Mouse (Mus musculus) forebrain, embryonic 15.5 days (tissue): ENCODE measurements around the gene AI661453. TPM values are rescaled to one million over a fixed set of nuclear protein-coding genes. Genes with fewer than 3 reads are reported as not detected.
"Not testable (repeated sequence)": the region's sequence is repeated elsewhere in the genome, so short reads cannot be mapped to it uniquely, and the experiment has no call there.

Source experiments
- ATAC-seq: fragments of 200-750 bp; cut with Nextera tagmentation; replicated peaks from 2 replicates; pipeline ENCODE4 v1.8.0; 2017; ENCODE audit warnings: mild to moderate bottlenecking, moderate TSS enrichment, moderate library complexity
- H3K27ac ChIP-seq: fragments of 300-500 bp; sonication (generic); replicated peaks from 2 replicates; pipeline ENCODE4 v1.5.1; 2015; ENCODE audit warnings: mild to moderate bottlenecking, inconsistent platforms
- H3K27me3 ChIP-seq: fragments of 300-500 bp; sonication (generic); 2 replicates; pipeline ENCODE4 v1.6.1; 2015; ENCODE audit warnings: inconsistent platforms
- H3K36me3 ChIP-seq: fragments of 300-500 bp; sonication (generic); 2 replicates; pipeline ENCODE4 v1.6.1; 2015; ENCODE audit warnings: mild to moderate bottlenecking, inconsistent platforms
- H3K4me1 ChIP-seq: fragments of 300-500 bp; sonication (generic); 2 replicates; pipeline ENCODE4 v1.6.1; 2015; ENCODE audit warnings: inconsistent platforms
- H3K4me2 ChIP-seq: fragments of 300-500 bp; sonication (generic); replicated peaks from 2 replicates; pipeline ENCODE4 v1.6.1; 2015; ENCODE audit warnings: mild to moderate bottlenecking, inconsistent platforms
- H3K4me3 ChIP-seq: fragments of 300-500 bp; sonication (generic); 2 replicates; pipeline ENCODE4 v1.5.1; 2015; ENCODE audit warnings: mild to moderate bottlenecking, inconsistent platforms
- H3K9ac ChIP-seq: fragments of 300-500 bp; sonication (generic); replicated peaks from 2 replicates; pipeline ENCODE4 v1.6.1; 2015; ENCODE audit warnings: mild to moderate bottlenecking, inconsistent platforms
- H3K9me3 ChIP-seq: fragments of 300-500 bp; sonication (generic); 2 replicates; pipeline ENCODE4 v1.6.1; 2016; ENCODE audit warnings: inconsistent platforms
- WGBS: fragments of 180-500 bp; shearing (Covaris S2); methylation state at CpG from one replicate; pipeline ENCODE4 v1.1.7; 2015; ENCODE audit warnings: mixed read lengths; 5-methylcytosine and 5-hydroxymethylcytosine counted together
- polyA plus RNA-seq: library from polyadenylated mRNA; unstranded; fragments of >200 nt; fragmentation: Nextera tagmentation; extraction: Ambion mirVana; gene quantifications from 2 replicates; pipeline ENCODE4 v1.2.1, GENCODE M21; 2015

Gene AI661453
- 0.19 and 0.20 TPM in 2 replicates for polyA plus RNA-seq

GRCm38 (mm10) chr17:47436156-47436906, at the start of gene AI661453:
AI661453 (plus strand) TSS chr17:47436615.
- H3K4me2 ChIP-seq: peak within 1 kb of the TSS; percentile 60
- H3K4me1 ChIP-seq: peaks cover 15% of the 10 kb centered on the region
- peak within 1 kb of the TSS; percentile 36 for H3K4me3 ChIP-seq
- no peaks in the 10 kb centered on the region for H3K9me3 ChIP-seq
- WGBS: 2% methylated on average over 45 of the region's 45 CpGs
- no peak within 1 kb of the TSS for H3K27ac ChIP-seq
- peaks cover 43% of the 10 kb centered on the region for H3K27me3 ChIP-seq
- ATAC-seq: 0 out of 2 replicates have a peak, but pooled peaks have one; percentile 23
- H3K9ac ChIP-seq: no peak within 1 kb of the TSS; the same call in 1 of the 2 replicates
- H3K36me3 ChIP-seq: no peaks in the 10 kb centered on the region

DNA sequence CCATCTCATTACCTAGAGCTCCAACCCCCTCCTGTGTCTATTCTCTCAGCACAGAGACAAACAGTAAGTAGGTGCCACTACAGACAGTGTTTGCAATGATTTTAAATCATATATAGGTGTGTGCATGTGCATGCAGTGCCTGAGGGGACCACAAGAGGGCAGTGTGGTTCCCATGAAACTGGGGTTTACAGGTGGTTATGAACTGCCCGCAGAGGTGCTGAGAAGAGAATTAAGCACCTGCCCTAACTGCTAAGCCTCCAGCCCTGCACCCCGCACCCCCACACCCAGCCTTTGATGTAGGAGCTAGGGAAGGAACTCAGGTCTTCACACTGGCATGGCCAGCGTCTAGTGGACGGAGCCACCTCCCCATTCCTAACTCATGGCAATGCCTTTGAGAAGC, 49.8 kb upstream of the AI661453 start:
- ATAC-seq: no peak

GRCm38 (mm10) chr17:47394223-47394869, 42.1 kb upstream of the AI661453 start:
- H3K9ac ChIP-seq: no peak overlapping the region
- no peak for ATAC-seq
- peaks cover 30% of the 10 kb centered on the region for H3K27me3 ChIP-seq
- peaks cover 3% of the 10 kb centered on the region for H3K4me1 ChIP-seq
- H3K27ac ChIP-seq: no peak overlapping the region
- no peak overlapping the region for H3K4me3 ChIP-seq
- no peaks in the 10 kb centered on the region for H3K9me3 ChIP-seq
- H3K36me3 ChIP-seq: no peaks in the 10 kb centered on the region
- no peak overlapping the region for H3K4me2 ChIP-seq
- WGBS: 23% methylated on average over 24 of the region's 24 CpGs

More for the DNA sequence above, 49.8 kb upstream of the AI661453 start:
- WGBS: 58% methylated on average over 4 of the region's 4 CpGs
- Histone ChIP-seq H3K27me3 (no peaks in the 10 kb centered on the region), H3K4me3 (no peak overlapping the region), H3K4me2 (no peak overlapping the region), H3K36me3 (no peaks in the 10 kb centered on the region), H3K4me1 (no peaks in the 10 kb centered on the region), H3K9ac (no peak overlapping the region), H3K27ac (no peak overlapping the region), H3K9me3 (no peaks in the 10 kb centered on the region)

DNA sequence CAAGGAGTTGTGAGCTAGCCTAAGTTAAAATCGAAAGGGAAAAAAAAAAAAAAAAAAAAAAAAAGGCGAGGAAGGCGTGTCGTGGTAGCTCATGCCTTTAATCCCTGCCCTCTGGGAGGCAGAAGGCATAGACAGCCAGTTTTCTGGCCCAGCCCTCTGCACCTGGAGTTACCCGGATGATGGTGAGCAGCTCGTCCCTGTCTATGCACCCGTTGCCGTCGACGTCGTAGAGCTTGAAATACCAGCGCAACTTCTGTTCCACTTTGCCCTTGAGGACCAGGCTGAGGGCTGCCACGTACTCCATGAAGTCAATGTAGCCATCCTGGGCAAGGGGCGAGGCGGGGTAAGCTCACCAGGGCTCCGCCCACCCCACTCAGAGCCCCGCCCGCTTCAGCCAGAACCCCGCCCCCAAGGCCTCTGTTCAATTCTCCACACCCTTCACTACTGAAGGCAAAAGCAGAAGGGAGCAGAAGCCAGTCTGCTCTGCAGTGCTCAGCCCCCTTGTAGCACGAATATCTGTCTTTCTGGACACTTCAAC, 41.0 kb upstream of the AI661453 start:
- Histone ChIP-seq H3K4me2 (peak overlapping the region; percentile 30), H3K9ac (no peak overlapping the region; the same call in 1 of the 2 replicates), H3K9me3 (no peaks in the 10 kb centered on the region), H3K4me1 (peaks cover 3% of the 10 kb centered on the region), H3K27me3 (peaks cover 30% of the 10 kb centered on the region), H3K36me3 (no peaks in the 10 kb centered on the region), H3K4me3 (peak overlapping the region; percentile 17; the same call in 1 of the 2 replicates), H3K27ac (no peak overlapping the region)
- 0 out of 2 replicates have a peak, but pooled peaks have one; percentile 29 for ATAC-seq
- 6% methylated on average over 19 of the region's 20 CpGs for WGBS

GRCm38 (mm10) chr17:47399091-47399490, 37.3 kb upstream of the AI661453 start:
- peaks cover 3% of the 10 kb centered on the region for H3K4me1 ChIP-seq
- H3K4me2 ChIP-seq: no peak overlapping the region
- no peak overlapping the region for H3K4me3 ChIP-seq
- ATAC-seq: no peak
- H3K27me3 ChIP-seq: peaks cover 36% of the 10 kb centered on the region
- H3K36me3 ChIP-seq: no peaks in the 10 kb centered on the region
- H3K9ac ChIP-seq: no peak overlapping the region
- no peak overlapping the region for H3K27ac ChIP-seq
- WGBS: 88% methylated on average over 8 of the region's 8 CpGs
- H3K9me3 ChIP-seq: no peaks in the 10 kb centered on the region

- WGBS: 8% methylated on average over 10 of the region's 10 CpGs
- Histone ChIP-seq H3K4me3 (no peak within 1 kb of the TSS), H3K36me3 (no peaks in the 10 kb centered on the region), H3K9me3 (no peaks in the 10 kb centered on the region), H3K4me2 (no peak within 1 kb of the TSS), H3K27me3 (peaks cover 27% of the 10 kb centered on the region), H3K9ac (no peak within 1 kb of the TSS), H3K27ac (no peak within 1 kb of the TSS), H3K4me1 (no peaks in the 10 kb centered on the region; the same call in 1 of the 2 replicates)
- ATAC-seq: no peak
Measured at GRCm38 (mm10) chr17:47400451-47400850, 36.0 kb upstream of the AI661453 start, which contains the start of gene Guca1a. Guca1a (minus strand) TSS chr17:47400584.

GRCm38 (mm10) chr17:47407717-47408557, 28.5 kb upstream of the AI661453 start:
- 64% methylated on average over 10 of the region's 10 CpGs for WGBS
- Histone ChIP-seq H3K4me2 (no peak overlapping the region), H3K27ac (no peak overlapping the region), H3K4me3 (no peak overlapping the region), H3K9ac (no peak overlapping the region), H3K9me3 (no peaks in the 10 kb centered on the region), H3K27me3 (peaks cover 34% of the 10 kb centered on the region), H3K36me3 (no peaks in the 10 kb centered on the region), H3K4me1 (peaks cover 5% of the 10 kb centered on the region; the same call in 1 of the 2 replicates)
- ATAC-seq: no peak

GRCm38 (mm10) chr17:47408558-47408898, 27.9 kb upstream of the AI661453 start:
- no peaks in the 10 kb centered on the region for H3K36me3 ChIP-seq
- no peak overlapping the region for H3K9ac ChIP-seq
- H3K9me3 ChIP-seq: no peaks in the 10 kb centered on the region
- ATAC-seq: no peak
- peaks cover 38% of the 10 kb centered on the region for H3K27me3 ChIP-seq
- H3K4me1 ChIP-seq: peaks cover 5% of the 10 kb centered on the region; the same call in 1 of the 2 replicates
- no peak overlapping the region for H3K4me2 ChIP-seq
- H3K27ac ChIP-seq: no peak overlapping the region
- no peak overlapping the region for H3K4me3 ChIP-seq
- 20% methylated on average over 8 of the region's 8 CpGs for WGBS

DNA sequence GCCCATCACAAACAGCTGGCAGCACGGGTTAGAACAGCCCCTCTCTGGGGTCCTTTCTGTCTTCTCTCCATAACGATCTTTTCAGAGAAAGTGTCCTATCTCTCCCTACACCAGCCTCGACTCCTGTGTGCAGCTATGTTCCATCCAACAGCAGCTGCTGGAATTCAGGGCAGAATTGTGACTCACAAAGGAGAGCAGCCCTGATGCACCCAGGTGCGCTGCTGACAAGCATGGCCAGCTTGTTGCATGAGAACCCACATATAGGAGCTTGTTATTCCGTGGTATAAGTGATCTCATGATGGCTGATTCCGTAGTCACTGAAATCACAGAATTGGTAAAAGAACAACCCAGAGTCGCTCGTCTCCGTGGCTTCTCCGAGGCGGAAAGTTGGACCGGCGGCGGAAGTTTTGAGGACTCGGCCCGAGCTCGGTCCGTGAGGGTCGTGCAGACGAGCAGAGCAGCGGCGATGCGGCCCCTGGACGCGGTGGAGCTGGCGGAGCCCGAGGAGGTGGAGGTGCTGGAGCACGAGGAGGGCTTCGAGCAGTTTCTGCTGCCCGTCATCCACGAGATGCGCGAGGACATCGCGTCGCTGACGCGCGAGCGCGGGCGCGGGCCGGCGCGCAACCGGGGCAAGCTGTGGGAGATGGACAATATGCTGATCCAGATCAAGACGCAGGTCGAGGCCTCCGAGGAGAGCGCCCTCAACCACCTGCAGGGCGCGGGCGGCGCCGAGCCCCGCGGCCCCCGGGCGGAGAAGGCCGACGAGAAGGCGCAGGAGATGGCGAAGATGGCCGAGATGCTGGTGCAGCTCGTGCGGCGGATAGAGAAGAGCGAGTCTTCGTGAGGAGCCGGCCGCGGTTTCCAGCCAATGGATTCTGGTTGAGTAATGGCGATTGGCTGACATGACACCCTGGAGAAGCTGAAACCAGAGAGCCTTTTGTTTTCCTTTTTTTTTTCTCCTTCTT, 26.2 kb upstream of the AI661453 start:
- H3K9me3 ChIP-seq, H3K27ac ChIP-seq, H3K4me1 ChIP-seq, H3K36me3 ChIP-seq: not testable (repeated sequence)
- Histone ChIP-seq H3K9ac (peak overlapping the region; percentile 24; the same call in 1 of the 2 replicates), H3K27me3 (peaks cover 38% of the 10 kb centered on the region), H3K4me2 (peak overlapping the region; percentile 59), H3K4me3 (peak overlapping the region; percentile 39)
- 2% methylated on average over 74 of the region's 74 CpGs for WGBS
- peak; percentile 55; the same call in 1 of the 2 replicates for ATAC-seq

- Histone ChIP-seq H3K9me3 (no peaks in the 10 kb centered on the region), H3K27ac (no peak overlapping the region), H3K27me3 (no peaks in the 10 kb centered on the region), H3K4me3 (no peak overlapping the region), H3K9ac (no peak overlapping the region), H3K4me1 (no peaks in the 10 kb centered on the region), H3K4me2 (no peak overlapping the region), H3K36me3 (no peaks in the 10 kb centered on the region)
- WGBS: 78% methylated on average over 2 of the region's 2 CpGs
- ATAC-seq: no peak
Measured at GRCm38 (mm10) chr17:47420195-47420594, 16.2 kb upstream of the AI661453 start.

GRCm38 (mm10) chr17:47421566-47421965, 14.8 kb upstream of the AI661453 start:
- no peak for ATAC-seq
- H3K27me3 ChIP-seq: no peaks in the 10 kb centered on the region
- no peaks in the 10 kb centered on the region for H3K36me3 ChIP-seq
- WGBS: 87% methylated on average over 3 of the region's 3 CpGs
- H3K4me3 ChIP-seq: no peak overlapping the region
- H3K27ac ChIP-seq: no peak overlapping the region
- no peak overlapping the region for H3K9ac ChIP-seq
- H3K4me2 ChIP-seq: no peak overlapping the region
- H3K9me3 ChIP-seq: no peaks in the 10 kb centered on the region
- H3K4me1 ChIP-seq: no peaks in the 10 kb centered on the region
